Mouse (Mus musculus) lung, postnatal 0 days (tissue): ENCODE measurements around the gene Cd19. TPM values are rescaled to one million over a fixed set of nuclear protein-coding genes. Genes with fewer than 3 reads are reported as not detected.

ENCODE experiments used
- ATAC-seq: fragments of 200-750 bp; cut with Nextera tagmentation; 2 replicates; pipeline ENCODE4 v1.8.0; 2017; ENCODE audit warnings: moderate library complexity
- DNase-seq: peaks from one replicate; pipeline ENCODE4 v3.0.0-alpha.2; 2016; ENCODE audit warnings: low spot score
- H3K27ac ChIP-seq: fragments of 300-500 bp; sonication (generic); 2 replicates; pipeline ENCODE4 v1.5.1; 2014; ENCODE audit warnings: antibody characterized with exemption, mild to moderate bottlenecking, low read length, mixed read lengths
- H3K27me3 ChIP-seq: fragments of 300-500 bp; sonication (generic); replicated peaks from 2 replicates; pipeline ENCODE4 v1.6.1; 2014; ENCODE audit warnings: low read length, mixed read lengths; ENCODE audit not compliant: insufficient read depth
- H3K36me3 ChIP-seq: fragments of 300-500 bp; sonication (generic); 2 replicates; pipeline ENCODE4 v1.6.1; 2014; ENCODE audit warnings: low read length, mixed read lengths; ENCODE audit not compliant: insufficient read depth
- H3K4me1 ChIP-seq: fragments of 300-500 bp; sonication (generic); 2 replicates; pipeline ENCODE4 v1.6.1; 2014; ENCODE audit warnings: antibody characterized with exemption, low read depth, low read length, mixed read lengths; ENCODE audit not compliant: insufficient read depth
- H3K4me2 ChIP-seq: fragments of 300-500 bp; sonication (generic); replicated peaks from 2 replicates; pipeline ENCODE4 v1.6.1; 2014; ENCODE audit warnings: low read depth, mild to moderate bottlenecking, low read length, moderate library complexity, mixed read lengths
- H3K4me3 ChIP-seq: fragments of 300-500 bp; sonication (generic); 2 replicates; pipeline ENCODE4 v1.5.1; 2014; ENCODE audit warnings: low read depth, low read length
- H3K9ac ChIP-seq: fragments of 300-500 bp; sonication (generic); replicated peaks from 2 replicates; pipeline ENCODE4 v1.6.1; 2014; ENCODE audit warnings: low read depth, mild to moderate bottlenecking
- H3K9me3 ChIP-seq: fragments of 300-500 bp; sonication (generic); 2 replicates; pipeline ENCODE4 v1.6.1; 2016; ENCODE audit warnings: low read length, mixed read lengths
- CTCF ChIP-seq: IDR thresholded peaks from 2 replicates; pipeline ENCODE4 v1.5.1; 2016; ENCODE audit warnings: antibody characterized with exemption, mild to moderate bottlenecking
- EP300 ChIP-seq: IDR thresholded peaks from 2 replicates; pipeline ENCODE4 v1.6.1; 2016; ENCODE audit warnings: antibody characterized with exemption, mild to moderate bottlenecking, control low read depth
- WGBS: fragments of 180-500 bp; shearing (Covaris S2); extraction: QIAGEN DNeasy Blood & Tissue Kit; methylation state at CpG from one replicate; pipeline ENCODE4 v1.1.7; 2014; 5-methylcytosine and 5-hydroxymethylcytosine counted together
- polyA plus RNA-seq: library from polyadenylated mRNA; unstranded; fragments of >200 nt; fragmentation: Nextera tagmentation; extraction: Ambion mirVana; gene quantifications from 2 replicates; pipeline ENCODE4 v1.2.1, GENCODE M21; 2015

The Cd19 gene
- polyA plus RNA-seq, 1 experiment from 2014 or later = 0.57 TPM

DNA sequence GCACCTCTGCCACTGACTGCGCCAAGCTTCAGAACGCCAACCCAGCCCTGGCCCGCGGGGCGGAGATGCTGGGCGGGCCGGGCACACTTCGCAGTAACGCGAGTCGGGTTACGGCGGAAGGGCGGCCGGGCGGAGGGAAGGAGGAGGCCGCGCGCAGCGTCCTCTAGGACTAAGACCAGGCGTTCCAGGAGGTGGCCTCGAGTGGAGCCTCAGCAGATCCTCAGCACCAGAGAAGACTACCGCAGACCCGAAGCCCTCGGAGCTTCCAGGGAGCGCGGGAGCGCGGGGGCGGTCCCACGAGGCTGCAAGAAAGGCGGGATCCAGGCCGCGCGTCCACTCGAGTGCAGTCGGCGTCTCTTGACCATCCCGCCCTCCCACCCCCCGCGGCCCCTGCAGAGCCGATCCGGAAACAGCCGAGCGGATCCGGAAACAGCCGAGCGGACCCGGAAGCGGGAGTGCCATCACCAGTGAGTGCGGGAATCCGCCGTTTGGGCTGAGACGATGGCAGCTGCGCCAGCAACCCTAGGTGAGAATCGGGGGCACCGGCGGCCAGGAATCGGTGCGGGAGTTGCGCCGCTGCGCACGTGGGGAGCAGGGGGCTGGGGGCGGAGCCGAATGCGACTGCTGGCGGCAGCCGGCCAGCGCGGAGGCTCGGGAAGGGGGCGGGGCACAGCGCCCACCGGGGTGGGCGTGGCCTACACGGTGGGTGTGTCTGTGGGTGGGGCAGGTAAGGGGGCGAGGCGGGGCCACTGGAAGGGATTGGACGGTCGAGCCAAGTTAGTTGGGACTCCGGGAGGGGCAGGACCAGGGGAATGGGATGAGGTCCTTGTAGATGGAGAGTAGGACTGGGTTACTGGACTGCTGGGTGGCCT, 14.2 kb upstream of the Cd19 start, which contains the start of gene Rabep2:
Gene Rabep2 (plus strand): TSS at position 129 of the 872 bp plus-strand sequence.
- Histone ChIP-seq H3K4me3 (peak within 1 kb of the TSS; percentile 69), H3K4me1 (peaks cover 6% of the 10 kb centered on the region; the same call in 1 of the 2 replicates), H3K9ac (peak within 1 kb of the TSS; percentile 75), H3K27ac (peak within 1 kb of the TSS; percentile 96), H3K27me3 (no peaks in the 10 kb centered on the region), H3K4me2 (peak within 1 kb of the TSS; percentile 83), H3K9me3 (no peaks in the 10 kb centered on the region), H3K36me3 (peaks cover 5% of the 10 kb centered on the region; the same call in 1 of the 2 replicates)
- DNase-seq (peak; percentile 93), ATAC-seq (peak; percentile 95)
- under 1% methylated on average over 73 of the region's 82 CpGs for WGBS
- no peak for TF ChIP-seq EP300
- 0 out of 2 replicates have a peak, but pooled peaks have one; percentile 6 for TF ChIP-seq CTCF

DNA sequence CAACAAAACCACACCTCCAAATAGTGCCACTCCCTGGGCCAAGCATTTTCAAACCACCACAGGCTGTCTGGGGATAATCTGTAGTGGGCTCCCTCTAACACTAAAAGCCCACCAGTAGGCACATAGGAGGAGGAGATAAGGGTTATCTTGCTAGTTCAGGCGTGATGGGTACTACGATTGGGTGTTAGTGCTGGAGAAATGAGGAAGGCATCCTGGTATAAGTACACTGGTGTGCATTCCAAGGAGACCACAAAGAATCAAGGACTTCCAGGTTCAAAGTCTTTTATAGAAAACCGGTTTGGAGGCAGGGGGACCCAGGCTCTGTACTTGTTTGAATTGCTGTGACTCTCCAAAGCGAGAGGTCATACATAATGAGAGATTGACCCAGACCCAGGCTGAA, 13.5 kb upstream of the Cd19 start:
- peak; percentile 53 for ATAC-seq
- Histone ChIP-seq H3K27ac (peak overlapping the region; percentile 96), H3K4me1 (peaks cover 6% of the 10 kb centered on the region; the same call in 1 of the 2 replicates), H3K9me3 (no peaks in the 10 kb centered on the region), H3K4me2 (peak overlapping the region; percentile 83), H3K36me3 (peaks cover 5% of the 10 kb centered on the region; the same call in 1 of the 2 replicates), H3K4me3 (peak overlapping the region; percentile 69), H3K9ac (peak overlapping the region; percentile 75; the same call in 1 of the 2 replicates), H3K27me3 (no peaks in the 10 kb centered on the region)
- TF ChIP-seq CTCF (no peak), EP300 (0 out of 2 replicates have a peak, but pooled peaks have one; percentile 8)
- 12% methylated on average over 4 of the region's 4 CpGs for WGBS
- peak; percentile 81 for DNase-seq

DNA sequence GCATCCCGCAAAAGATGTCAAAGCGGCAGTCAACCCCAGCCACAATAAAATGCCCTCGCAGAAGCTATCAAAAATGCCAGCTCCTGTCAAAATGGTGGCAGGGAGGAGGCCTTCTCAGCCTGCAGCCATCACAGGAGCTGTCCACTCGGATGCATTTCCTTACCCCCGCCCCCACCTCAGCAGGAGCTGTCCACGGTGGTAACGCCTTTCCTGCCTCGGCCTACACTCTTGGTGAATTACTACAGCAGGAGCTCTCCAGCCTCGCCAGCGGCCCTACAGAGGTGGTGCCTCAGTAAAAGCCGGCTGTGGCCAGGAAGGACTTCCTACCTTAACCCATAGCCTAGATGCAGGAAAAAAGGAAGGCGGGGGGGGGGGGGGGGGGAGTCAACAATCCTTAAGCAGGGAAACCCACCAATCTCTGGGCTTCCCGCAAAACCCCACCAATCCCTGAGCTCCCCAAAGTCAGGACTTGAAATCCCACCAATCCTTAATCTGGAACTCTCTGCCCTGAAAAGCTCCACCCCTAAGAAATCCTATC, 12.7 kb upstream of the Cd19 start:
- Histone ChIP-seq H3K27me3 (no peaks in the 10 kb centered on the region), H3K9me3 (no peaks in the 10 kb centered on the region), H3K27ac (0 out of 2 replicates have a peak overlapping the region, but pooled peaks have one; percentile 96), H3K9ac (no peak overlapping the region), H3K4me1 (peaks cover 6% of the 10 kb centered on the region; the same call in 1 of the 2 replicates), H3K4me3 (no peak overlapping the region), H3K36me3 (peaks cover 5% of the 10 kb centered on the region; the same call in 1 of the 2 replicates), H3K4me2 (no peak overlapping the region)
- DNase-seq = no peak
- TF ChIP-seq CTCF (no peak), EP300 (no peak)
- WGBS = 46% methylated on average over 12 of the region's 13 CpGs
- ATAC-seq = no peak

DNA sequence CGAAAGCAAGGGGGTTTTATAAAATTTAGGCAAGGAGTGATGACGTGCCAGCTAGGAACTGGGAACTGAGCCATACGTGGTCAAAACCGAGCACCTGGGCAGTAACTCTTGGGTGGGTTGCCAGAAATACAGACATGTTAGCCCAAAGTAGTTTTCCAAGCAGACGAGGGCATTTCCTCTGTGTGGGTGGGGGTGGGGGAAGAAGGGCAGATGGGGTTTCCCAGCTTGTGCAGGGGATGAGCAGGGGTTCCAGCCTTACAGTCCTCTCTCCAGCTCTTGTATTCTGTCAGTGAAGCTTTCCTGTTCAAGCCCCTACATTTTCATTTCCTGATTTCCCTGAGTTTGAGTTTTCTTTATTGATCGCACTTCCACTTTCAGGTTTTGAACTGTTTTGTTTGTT, 9.5 kb upstream of the Cd19 start:
- Histone ChIP-seq H3K36me3 (no peaks in the 10 kb centered on the region), H3K4me3 (no peak overlapping the region), H3K4me1 (no peaks in the 10 kb centered on the region), H3K27ac (no peak overlapping the region), H3K9ac (no peak overlapping the region), H3K9me3 (no peaks in the 10 kb centered on the region), H3K27me3 (no peaks in the 10 kb centered on the region), H3K4me2 (no peak overlapping the region)
- 71% methylated on average over 6 of the region's 6 CpGs for WGBS
- ATAC-seq (no peak), DNase-seq (no peak)
- TF ChIP-seq CTCF (no peak), EP300 (no peak)

DNA sequence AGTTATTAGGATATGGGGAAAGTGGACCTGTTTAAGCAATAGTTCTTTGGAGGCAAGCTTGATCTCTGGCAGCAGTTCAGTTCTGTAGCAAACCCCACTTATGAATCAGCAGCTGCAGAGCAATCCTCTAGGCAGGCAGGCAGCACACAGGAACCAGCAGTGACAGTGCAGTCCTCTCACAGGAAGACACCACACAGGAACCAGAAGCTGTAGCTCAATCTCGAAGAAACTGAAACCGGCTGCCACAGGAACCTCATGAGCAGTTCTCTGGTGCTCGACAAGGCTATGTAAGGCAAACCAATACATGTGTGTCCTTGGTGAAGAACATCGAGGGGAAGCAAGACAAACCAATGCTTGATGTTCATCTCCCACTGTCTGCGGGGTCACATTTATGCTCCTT, 7.1 kb upstream of the Cd19 start:
- no peak for DNase-seq
- Histone ChIP-seq H3K9me3 (no peaks in the 10 kb centered on the region), H3K4me3 (no peak overlapping the region), H3K4me2 (no peak overlapping the region), H3K27me3 (no peaks in the 10 kb centered on the region), H3K36me3 (no peaks in the 10 kb centered on the region), H3K9ac (no peak overlapping the region), H3K27ac (no peak overlapping the region), H3K4me1 (no peaks in the 10 kb centered on the region)
- TF ChIP-seq EP300 (no peak), CTCF (no peak)
- no peak for ATAC-seq
- WGBS = 82% methylated on average over 5 of the region's 5 CpGs

DNA sequence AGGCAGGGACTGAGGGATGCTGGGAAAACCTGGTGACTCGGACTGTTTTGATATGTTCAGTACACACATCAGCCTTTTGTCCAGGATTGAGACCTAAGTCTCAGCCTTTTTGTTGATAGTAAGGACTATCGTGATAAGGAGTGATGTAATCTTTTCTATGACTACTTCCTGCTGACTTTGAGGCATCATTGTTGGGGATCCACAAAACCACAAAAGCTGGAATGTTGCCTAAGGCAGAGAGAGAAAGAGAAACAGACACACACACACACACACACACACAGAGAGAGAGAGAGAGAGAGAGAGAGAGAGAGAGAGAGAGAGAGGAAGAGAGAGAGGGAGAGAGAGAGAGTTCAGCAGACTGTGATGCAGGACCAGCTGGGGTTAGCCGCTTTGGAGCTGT, 3.8 kb upstream of the Cd19 start:
- ATAC-seq = no peak
- Histone ChIP-seq H3K4me2 (no peak overlapping the region), H3K4me1 (no peaks in the 10 kb centered on the region), H3K27me3 (no peaks in the 10 kb centered on the region), H3K36me3 (no peaks in the 10 kb centered on the region), H3K9me3 (no peaks in the 10 kb centered on the region), H3K4me3 (no peak overlapping the region), H3K27ac (no peak overlapping the region), H3K9ac (no peak overlapping the region)
- peak; percentile 7 for DNase-seq
- WGBS = 39% methylated on average over 3 of the region's 3 CpGs
- no peak for TF ChIP-seq EP300
- no peak for TF ChIP-seq CTCF
